Mouse (Mus musculus): ENCODE results near the gene Snrnp200.
A peak's percentile ranks its signal among the peaks of the same experiment; 100 is the strongest.
"Not testable (repeated sequence)": the region's sequence is repeated elsewhere in the genome, so short reads cannot be mapped to it uniquely, and the experiment has no call there.

Gene Snrnp200

DNA sequence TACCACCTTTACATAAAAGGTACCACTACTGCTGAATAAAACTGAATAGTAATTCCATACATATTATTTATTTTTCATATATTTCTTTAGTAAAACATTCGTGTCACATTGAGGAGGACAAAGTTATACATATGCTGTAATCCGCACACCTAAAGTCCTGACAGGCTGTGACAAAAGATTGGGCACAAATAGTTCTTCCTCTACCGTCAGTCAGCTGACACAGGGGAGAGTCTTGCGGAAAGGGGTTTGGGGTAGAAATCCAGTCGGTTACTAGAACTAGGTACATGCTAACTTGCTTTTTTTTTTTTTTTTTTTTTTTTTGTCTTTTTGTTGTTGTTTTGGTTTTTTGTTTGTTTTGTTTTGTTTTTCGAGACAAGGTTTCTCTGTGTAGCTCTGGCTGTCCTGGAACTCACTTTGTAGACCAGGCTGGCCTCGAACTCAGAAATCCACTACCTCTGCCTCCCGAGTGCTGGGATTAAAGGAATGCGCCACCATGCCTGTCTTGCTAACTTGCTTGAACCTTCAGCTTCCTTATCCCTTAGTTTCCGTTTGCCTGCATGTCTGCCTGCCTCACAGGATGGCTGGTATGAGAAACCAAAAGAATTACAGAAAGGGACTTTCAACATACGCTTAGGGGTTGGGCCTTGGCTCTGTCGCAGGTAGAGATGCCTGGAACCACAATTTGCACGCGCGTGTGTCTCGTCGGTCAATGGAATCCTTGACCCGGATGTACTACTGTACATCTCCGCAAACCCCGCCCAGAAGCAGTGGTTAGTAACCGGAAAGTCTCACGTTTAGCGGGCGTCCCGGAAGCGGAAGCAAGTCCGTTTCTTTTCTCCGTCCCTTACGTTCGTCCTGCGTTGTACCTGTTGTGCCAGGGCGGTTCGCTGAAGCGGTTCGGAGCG, at the start of gene Snrnp200, which contains the start of gene 1810024B03Rik:
Gene Snrnp200, plus strand, starts transcription at position 840 of the 905 bp plus-strand sequence.
Gene 1810024B03Rik, minus strand, starts transcription at position 734 of the 905 bp plus-strand sequence.
- DNase-seq (ENCODE audit: low spot score) = peak; percentile 95

DNA sequence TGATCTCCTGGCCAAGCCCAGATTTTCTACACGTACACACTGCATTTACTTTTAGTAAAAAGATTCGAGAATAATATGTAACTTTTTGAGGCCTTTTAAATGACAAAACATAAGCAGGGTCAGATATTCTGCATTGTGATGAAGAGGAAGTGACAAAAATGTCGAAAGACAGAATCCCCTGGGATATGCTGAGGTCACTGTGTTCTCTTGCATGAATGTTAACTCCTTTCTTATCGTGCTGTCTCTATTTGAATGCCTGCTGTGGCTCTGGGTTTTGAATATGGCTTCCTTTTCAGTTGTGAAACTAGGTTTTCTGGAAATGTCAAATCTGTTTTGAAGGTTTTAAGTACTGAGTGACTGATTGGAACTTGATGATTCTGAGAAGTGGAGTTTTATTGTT, 42.5 kb upstream of the Snrnp200 start:
- no peak for DNase-seq (ENCODE audit: low spot score)

DNA sequence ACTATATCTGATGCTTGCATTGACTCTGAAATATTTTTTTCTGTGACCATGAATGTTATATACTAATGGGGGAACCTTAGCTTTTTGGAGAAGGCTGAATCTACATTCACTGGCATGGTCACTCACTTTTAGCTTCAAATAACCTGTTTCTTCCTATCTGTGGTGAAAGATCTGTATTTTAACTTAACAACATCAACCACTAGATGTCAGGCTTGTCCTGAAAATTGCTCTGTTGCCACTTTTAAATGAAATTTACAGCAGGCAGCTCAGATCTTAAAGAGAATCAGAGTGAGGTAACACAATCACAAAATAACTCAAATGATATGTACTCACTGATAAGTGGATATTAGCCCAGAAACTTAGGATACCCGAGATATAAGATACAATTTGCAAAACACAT, 41.9 kb upstream of the Snrnp200 start:
- DNase-seq (ENCODE audit: low spot score) = peak; percentile 32

DNA sequence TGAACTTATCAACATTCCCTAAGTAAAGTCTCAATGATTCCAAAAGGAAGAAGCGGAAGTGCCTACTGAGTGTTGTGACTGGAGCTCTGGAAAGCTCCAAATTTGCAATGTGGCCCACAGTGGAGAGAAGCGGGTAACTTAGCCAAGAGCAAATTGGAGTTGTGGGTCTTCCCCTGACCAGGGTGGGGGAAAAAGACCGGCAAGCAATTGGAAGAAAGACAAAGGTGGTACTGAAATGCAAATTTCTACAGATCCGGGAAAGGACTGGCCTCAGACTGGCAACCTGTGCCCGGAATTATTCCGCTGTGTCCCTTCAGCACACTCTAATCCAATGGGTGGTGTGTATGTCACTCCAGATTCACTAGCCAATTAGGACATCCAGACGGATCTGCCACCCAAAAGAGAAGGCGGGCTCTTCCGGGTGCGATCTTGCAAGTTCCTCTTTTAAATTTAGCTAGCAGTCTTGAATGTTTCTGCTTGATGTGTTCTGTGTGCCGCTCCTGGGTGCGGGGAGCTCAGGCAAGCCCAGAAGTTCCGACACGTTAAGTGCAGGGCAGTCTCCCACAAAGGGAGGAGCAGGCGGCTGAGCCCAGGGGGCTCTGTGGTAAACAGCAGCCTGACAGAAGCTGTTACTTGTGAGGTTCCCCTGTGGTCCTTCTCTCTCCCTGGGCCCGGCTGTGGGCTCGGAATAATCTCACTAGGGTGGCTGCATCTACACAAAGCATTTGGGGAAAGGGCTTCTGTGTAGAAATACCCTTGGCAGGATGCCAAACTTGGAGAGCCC, 25.4 kb upstream of the Snrnp200 start:
- DNase-seq (ENCODE audit: low spot score) = peak; percentile 88

DNA sequence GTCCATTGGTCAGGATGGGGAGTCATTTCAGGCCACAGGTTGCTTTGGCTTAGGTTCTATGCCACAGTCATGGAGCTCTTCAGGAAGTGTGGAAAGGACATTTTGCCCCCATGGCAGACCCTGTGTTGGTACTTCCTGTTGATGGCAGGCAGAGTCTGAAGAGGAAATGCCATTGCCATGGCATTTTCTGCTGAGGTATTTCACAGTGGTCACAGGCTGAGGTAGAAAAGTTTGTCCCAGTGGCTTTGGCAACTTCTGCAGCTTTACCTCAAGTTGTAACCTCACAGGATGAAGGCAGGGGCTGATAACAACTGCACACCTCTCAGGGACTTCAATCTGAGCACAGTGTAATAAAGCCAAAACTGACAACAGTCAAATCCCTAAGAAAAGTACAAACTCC, 18.6 kb upstream of the Snrnp200 start:
- no peak for DNase-seq (ENCODE audit: low spot score)

DNA sequence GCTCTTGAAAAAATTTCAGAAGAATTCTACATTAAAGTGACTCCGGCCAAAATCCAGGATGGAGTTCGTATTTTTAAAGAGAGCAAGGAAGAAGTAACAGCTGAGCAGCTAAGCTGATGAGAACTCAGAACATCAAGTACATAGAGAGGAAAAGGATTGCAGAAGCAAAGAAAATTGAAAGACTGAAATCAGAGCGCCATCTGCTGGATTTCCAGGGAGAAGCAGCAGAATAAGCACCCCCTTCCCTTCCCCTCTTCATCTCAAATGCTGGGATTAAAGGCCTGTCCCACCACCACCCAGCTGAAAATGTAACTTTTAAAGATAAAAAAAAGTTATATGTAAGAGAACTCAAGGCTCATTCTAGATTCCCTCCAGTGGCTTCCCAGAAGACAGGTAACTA, 3.3 kb upstream of the Snrnp200 start:
- DNase-seq (ENCODE audit: low spot score) = peak; percentile 68

DNA sequence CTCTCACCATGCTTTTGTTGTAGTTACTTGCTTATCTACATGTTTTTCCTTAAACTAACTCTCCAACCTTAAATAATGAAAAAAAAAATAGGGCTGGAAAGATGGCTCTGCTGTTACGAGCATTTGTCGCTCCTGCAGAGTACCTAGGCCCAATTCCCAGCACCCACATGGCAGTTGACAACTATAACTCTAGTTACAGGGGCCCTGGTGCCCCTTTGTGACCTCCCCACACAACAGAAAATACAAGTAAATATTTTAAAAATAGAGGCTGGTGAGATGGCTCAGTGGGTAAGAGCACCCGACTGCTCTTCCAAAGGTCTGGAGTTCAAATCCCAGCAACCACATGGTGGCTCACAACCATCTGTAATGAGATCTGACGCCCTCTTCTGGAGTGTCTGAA, 2.2 kb upstream of the Snrnp200 start:
- not testable (repeated sequence) for DNase-seq (ENCODE audit: low spot score)

DNA sequence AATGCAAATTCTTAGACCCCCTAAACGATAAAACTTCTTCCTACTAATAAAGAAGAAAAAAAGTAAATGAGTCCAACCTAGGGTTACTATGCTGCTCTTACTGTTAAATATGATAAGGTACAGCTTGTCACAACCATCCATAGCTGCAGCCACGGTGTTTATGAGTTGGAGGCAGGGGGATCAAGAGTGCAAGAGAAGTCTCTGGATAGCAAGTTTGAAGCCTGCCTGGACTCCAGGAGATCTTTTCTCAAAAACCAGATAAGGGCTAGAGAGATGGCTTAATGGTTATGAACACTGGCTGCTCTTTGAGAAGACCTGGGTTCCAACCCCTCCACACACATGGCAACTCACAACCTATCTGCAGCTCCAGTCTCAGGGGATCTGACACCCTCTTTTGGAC, 1.3 kb upstream of the Snrnp200 start:
- DNase-seq (ENCODE audit: low spot score) = no peak

DNA sequence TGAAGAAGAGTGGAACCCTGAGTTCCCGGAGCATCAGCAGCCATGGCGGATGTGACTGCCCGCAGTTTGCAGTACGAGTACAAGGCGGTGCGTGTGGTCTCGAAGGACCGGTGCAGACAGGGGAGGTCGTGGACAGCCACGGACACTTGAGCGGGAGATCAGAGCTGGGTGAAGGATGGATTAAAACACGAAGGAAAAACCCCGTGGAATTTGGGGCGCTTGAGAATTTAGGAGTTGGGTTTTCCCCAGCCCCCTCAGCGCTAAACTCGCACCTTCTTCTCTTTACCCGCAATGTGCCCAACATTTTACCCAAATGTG, 225 bp downstream of the Snrnp200 start:
- no peak for DNase-seq (ENCODE audit: low spot score)

DNA sequence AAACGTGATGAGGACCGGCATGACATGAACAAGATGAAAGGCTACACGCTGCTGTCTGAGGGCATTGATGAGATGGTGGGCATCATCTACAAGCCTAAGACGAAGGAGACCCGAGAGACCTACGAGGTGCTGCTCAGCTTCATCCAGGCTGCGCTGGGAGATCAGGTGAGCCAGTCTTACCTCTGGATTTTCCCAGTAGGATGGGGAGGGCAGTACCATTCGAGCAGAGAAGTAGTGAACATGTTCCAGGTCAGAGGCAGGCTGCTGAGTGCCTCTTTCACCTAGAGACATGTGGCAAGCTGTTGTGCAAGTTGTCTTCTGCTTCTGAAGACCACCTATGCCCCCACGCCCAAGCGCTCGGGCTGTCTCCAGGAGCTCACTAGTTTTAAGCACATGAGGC, 2.5 kb downstream of the Snrnp200 start:
- no peak for DNase-seq (ENCODE audit: low spot score)

DNA sequence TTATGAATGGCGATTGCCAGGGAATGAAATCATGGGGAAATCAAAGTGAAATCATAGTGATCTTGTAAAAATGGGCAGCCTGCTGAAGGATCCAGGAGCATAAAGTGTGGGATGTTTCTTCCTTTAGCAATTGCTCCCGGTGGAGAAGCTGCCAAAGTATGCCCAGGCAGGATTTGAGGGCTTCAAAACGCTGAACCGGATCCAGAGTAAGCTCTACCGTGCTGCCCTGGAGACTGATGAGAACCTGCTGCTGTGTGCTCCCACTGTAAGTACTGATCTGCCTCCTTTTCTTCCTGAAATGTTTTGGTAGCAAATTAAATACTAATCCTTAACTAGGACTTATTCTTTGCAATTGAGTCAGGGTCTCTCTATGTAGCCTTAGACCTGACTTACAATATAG, 9.6 kb downstream of the Snrnp200 start:
- no peak for DNase-seq (ENCODE audit: low spot score)

DNA sequence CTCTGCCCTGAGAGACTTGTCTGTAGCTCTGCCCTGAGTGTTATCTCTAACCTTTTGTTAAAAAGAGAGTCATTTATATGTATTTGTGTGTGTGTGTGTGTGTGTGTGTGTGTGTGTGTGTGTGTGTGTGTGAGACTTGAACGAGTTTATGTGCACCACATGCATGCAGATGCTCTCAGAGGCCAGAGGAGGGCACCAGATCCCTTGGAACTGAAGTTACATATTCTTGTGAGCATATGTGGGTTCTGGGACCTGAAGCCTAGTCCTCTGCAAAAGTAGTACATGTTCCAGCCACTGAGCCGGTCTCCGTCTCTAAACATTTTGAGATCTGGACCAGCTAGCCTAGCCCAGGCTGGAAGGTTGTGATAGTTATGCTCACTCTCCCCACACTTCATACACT, 17.1 kb downstream of the Snrnp200 start:
- DNase-seq (ENCODE audit: low spot score) = no peak

DNA sequence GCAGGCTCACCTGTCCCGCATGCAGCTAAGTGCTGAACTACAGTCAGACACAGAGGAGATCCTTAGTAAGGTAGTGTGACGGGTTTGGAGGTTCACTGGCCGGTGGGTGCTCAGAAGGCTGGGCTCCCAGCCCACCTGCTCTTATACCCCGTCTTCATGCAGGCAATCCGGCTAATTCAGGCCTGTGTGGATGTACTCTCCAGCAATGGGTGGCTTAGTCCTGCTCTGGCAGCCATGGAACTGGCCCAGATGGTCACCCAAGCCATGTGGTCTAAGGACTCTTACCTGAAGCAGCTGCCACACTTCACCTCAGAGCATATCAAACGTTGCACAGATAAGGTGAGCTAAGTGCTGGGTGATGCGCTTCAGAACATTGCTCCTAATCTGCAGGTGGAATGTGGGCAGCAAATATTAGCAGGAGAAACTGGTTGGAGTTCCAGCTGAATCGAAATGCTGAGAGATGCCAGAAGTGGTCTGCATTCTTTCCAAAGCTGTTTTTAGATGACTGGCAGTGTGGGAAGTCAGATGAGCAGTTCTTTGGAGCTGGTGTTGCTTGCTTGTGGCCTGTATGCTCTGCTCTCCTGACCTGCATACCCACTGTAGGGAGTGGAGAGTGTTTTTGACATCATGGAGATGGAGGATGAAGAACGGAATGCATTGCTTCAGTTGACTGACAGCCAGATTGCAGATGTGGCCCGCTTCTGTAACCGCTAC, 29.9 kb downstream of the Snrnp200 start:
- DNase-seq (ENCODE audit: low spot score) = no peak

DNA sequence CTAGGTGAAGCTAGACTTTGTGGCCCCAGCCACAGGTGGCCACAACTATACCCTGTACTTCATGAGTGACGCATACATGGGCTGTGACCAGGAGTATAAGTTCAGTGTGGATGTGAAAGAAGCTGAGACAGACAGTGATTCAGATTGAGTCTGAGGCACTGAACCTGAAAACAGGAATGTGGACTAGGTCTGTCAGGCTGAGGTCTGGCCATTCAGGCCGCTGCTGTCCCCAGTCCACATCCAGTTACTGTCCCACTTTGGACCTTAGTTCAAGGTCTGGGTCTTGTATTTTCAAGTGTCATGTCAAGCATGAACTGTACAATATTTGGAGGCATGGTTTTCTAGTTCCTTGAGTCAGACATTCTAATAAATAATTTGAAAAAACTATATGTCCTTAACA, 31.9 kb downstream of the Snrnp200 start:
- DNase-seq (ENCODE audit: low spot score) = no peak

DNA sequence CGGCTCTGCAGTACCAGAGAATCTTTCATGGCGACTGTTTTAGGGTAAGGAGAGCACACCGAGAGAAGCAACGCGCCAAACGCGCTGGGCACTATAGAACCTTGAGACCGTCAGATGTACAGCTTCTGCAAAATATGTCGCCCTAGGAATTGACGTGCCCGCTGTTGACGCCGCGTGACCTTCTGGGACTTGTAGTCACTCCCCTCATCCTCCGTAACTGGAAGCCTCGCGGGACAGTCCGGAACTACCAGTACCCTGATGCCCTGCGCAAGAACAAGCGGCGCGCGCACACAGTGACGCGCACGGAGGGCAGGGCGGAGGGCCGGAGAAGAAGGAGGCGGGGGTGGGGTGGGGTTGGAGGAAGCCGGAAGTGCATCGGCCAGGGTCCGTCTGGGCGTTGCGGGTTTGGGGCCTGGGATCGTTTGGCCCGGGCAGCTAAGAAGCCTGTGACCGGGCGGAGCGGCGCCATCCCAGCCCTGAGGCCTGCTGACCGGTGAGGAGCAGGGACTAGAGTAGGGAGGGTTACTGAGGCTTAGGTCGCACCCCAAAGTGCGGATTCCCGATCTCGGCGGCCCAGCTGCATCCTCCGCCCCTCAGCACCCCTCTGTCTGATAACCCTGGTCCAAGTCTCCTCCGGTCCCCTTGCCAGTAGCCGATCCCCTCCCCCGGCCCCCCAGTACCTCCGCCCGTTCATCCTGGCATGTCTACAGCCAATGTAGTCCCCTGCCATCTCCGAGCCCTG, 39.6 kb downstream of the Snrnp200 start, which contains the start of the genes Ciao1 and Tmem127:
Gene Ciao1, minus strand, starts transcription at position 225 of the 742 bp plus-strand sequence.
Gene Tmem127, plus strand, starts transcription at position 317 of the 742 bp plus-strand sequence.
- DNase-seq (ENCODE audit: low spot score) = peak; percentile 99

DNA sequence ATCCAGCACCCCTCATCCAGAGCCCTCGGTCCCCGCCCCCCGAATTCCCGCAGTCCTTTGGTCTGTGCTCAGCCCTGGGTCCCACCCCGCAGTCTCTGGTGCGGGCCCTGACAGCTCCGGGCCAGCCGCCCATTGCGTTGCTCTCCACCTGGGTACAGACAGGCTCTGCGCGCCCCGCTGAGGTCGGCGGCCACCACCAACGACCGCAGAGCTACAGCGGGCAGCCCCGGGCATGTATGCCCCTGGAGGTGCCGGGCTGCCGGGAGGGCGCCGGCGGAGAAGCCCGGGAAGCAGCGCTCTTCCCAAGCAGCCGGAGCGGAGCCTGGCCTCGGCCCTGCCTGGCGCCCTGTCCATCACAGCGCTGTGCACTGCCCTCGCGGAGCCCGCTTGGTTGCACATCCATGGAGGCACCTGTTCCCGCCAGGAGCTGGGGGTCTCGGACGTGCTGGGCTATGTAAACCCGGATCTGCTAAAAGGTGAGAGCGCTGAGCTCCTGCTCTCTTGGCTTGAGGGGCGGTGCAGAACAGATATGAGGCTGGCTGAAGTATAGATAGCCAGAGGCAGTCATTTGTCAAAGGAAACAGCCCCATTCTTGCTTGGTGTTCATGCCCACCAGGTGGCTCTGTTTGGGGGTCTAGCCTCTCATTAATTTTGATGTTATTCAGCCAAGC, 40.3 kb downstream of the Snrnp200 start:
- peak; percentile 43 for DNase-seq (ENCODE audit: low spot score)

DNA sequence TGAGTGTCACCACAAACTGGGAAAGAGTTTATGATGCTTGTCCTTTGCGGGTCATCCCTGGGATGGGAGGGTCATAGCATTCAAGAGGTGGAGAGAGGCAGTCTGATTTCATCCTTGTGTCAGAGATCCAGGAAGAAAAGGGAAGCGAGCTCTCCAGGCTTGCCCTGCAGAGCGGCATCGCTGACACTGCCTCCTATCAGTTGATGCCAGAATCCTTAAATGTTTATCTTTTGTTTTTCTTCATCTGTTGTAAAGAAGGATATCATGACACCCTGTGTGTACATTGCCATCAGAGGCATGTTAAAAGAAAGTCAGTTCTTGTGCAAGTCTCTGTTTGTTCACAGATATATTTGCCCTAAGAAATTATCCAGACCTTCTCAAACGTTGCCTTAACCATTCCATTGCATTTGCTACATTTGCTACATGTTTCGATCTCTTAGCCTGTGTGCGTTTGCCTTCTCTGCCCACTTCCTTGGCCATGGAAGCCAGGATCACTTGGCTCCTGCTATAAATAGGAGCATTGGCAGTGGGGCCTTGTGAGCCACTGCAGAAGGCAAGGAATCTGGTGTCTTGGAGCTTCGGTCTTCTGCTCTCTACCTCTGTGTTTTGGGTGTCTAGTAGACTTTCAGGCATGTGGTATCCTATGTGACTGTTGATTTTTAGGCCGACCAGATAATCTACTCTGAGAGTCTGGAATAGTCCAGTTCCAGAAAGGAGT, 42.3 kb downstream of the Snrnp200 start:
- DNase-seq (ENCODE audit: low spot score) = no peak

DNA sequence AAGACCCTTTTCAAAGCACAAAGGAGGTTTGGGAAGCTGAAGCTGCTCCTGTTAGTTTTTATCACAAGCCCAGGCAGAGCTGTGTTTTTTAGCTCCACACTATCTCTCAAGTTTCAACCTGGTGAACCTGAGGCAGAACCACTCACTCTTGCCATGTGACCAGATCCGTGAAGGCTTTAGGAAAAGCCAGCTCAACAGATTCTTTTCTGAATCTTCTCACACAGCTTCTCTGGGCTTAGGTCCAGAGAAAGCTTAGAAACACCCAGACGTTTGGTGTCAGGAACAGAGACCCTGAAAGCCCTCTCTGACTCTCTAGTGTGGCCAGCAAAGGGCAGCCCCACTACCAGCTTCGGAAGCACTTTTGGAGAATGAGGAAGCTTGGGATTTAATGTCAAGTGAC, 43.3 kb downstream of the Snrnp200 start:
- no peak for DNase-seq (ENCODE audit: low spot score)

DNA sequence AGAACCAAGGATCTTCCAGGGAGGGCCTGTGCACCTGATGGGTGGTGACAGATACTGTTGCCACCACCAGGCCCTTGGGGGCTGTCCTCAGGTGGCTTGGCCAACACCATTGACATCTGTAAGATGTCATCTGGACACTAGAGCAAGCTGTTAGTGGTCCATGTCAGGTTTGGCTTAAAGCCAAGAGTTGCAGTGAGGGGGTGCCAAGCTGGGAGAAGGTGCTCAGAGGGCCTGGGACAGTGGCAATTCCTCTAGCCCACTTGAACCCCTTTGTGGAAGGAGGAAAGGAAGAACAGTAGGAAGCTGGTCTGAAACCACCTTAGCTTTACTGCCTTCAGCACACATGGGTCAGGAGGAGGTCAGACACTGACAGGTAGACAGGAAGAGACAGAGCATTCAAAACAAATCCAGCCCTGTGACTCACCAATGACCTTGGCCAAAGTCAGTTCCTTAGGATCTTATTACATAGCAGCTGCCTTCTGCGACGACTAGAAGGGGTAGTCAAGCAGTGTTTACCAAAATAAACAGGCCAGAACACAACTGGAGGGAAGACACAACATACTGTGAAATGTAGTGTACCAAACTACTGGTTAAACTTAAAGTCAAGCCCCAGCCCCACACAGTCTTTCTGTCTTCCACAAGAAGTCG, 43.8 kb downstream of the Snrnp200 start:
- no peak for DNase-seq (ENCODE audit: low spot score)

DNA sequence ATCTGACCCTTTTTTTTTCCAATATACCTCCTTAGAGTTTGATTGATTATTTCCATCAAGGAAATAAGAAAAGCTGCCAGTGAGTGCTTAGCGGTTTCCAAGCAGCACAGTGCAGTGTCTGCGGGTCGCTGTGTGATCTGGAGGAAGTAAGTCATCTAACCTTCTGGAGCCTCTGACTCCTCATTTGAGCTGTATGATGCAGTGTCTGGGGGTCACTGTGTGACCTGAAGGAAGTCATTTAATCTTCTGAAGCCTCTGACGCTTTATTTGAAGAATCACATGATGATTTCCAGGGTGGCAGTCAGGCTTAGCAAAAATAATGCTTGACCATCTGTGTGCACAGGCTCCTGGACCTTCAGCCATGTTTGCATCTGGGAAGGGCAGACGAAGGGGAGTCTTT, 44.6 kb downstream of the Snrnp200 start:
- DNase-seq (ENCODE audit: low spot score) = no peak
